Mouse (Mus musculus) bone marrow, adult 2 months (tissue): ENCODE measurements around the gene Wfdc5.

Source experiments
- CTCF ChIP-seq: fragments of 200-500 bp; IDR thresholded peaks from 2 replicates; pipeline ENCODE4 v1.5.1; 2011; ENCODE audit warnings: low read length, control low read depth; ENCODE audit not compliant: control insufficient read depth, insufficient read depth
- POLR2A ChIP-seq: fragments of 200-500 bp; IDR thresholded peaks from 2 replicates; pipeline ENCODE4 v1.6.1; 2011; ENCODE audit warnings: low read depth, mild to moderate bottlenecking, control low read depth, low read length, borderline replicate concordance; ENCODE audit not compliant: control insufficient read depth

DNA sequence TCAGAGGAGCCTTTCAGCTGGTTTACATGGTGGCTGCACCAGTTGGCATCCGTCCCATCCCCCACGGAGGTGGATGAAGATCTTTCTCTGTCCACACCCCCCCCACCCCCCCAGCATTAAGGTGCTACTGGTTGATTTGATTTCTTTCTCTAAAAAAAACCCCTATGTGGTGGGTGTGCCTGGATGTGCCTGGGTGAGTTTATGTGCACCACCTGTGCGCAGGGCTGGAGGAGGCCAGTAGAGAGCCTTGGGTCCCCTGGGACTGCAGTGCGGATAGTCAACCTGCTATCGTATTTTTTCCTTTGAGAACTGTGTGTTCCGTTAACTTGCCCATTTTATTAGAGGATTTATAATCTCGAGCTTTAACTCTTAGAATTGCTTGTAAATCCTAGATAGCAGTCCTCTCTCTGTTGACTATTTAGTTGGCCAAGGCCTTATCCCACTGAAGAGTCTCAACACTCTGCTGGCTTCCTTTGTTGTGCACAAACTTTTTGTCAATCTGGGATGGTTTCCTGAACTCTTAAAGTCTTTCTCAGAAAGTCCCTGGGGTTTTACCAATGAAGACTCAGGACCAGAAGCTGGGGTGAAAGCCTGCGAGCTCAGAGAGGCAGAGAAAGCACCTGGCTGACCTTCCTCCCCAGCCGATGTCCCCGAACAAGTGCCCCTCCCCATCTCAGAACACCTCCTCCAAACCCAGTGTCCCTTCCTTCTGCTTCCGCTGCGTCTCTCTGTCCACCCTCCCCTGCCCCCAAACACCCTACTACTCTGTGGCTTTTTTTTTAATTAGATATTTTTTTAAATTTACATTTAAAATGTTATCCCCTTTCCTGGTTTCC is 53.7 kb downstream of the Wfdc5 start:
- TF ChIP-seq CTCF (no peak), POLR2A (no peak)
